18 mouse cellular contexts compared by ENCODE assay signal in genomic region chr8:104597656-104598055, GRCm38 (mm10). TPM values are rescaled to one million over a fixed set of nuclear protein-coding genes. Genes with fewer than 3 reads are reported as not detected.
DNase-seq lines count a peak whose midpoint lies in the region; ATAC-seq and TF ChIP-seq lines count a peak whose summit lies in the region.
"Had no signal": no experiment of that assay in that cellular context is flagged by ENCODE, and none has a peak within 500 bp of the region (broad histone marks: within the 10 kb centered on the region; RNA-seq: fewer than 3 reads in every experiment).

No protein-coding gene starts in this region.

- H3K36me3 ChIP-seq in lung, embryonic 14.5 days (ENCODE audit: insufficient read depth): peaks cover 34% of the 10 kb centered on the region
- H3K36me3 ChIP-seq in kidney, postnatal 0 days (ENCODE audit: insufficient read depth, low read length): peaks cover 17% of the 10 kb centered on the region
- H3K36me3 ChIP-seq in midbrain, embryonic 15.5 days (replicated peaks): peaks cover 11% of the 10 kb centered on the region; the same call in 1 of the 2 replicates

- TF ChIP-seq CTCF in gastrocnemius, adult 2 months (IDR thresholded peaks at IDR 0.05): no peak
- TF ChIP-seq CTCF in lung, embryonic 14.5 days (IDR thresholded peaks at IDR 0.05; ENCODE audit: low read depth): no peak
- no peak for TF ChIP-seq CTCF in lung, adult 2 months (IDR thresholded peaks at IDR 0.05; ENCODE audit: insufficient read depth, low read length)
- TF ChIP-seq CTCF in kidney, postnatal 0 days (IDR thresholded peaks at IDR 0.05; ENCODE audit: low read depth): no peak

- H3K9ac ChIP-seq in lung, embryonic 14.5 days: no peak overlapping the region
- H3K9ac ChIP-seq in kidney, postnatal 0 days (ENCODE audit: low read depth, low read length): no peak overlapping the region
- H3K9ac ChIP-seq in midbrain, embryonic 15.5 days: no peak overlapping the region
- H3K9ac ChIP-seq: embryonic facial prominence, embryonic 12.5 days; hindbrain, embryonic 12.5 days; limb, embryonic 15.5 days had no signal

- intact Hi-C loops in gastrocnemius, adult 2 months (cut with DNase I): no loop called here
- intact Hi-C loops in gastrocnemius, postnatal 36 days (cut with DNase I): no loop called here
- intact Hi-C loops in left cerebral cortex, postnatal 4 days (cut with DNase I): no loop called here

- no peak for ATAC-seq in lung, embryonic 14.5 days (ENCODE audit: insufficient read depth)
- ATAC-seq in kidney, postnatal 0 days (replicated peaks; ENCODE audit: low FRiP score, low read depth): no peak
- ATAC-seq in midbrain, embryonic 15.5 days (replicated peaks): no peak

- H3K27ac ChIP-seq in gastrocnemius, adult 2 months: peak overlapping the region; percentile 35; the same call in 1 of the 2 replicates
- H3K27ac ChIP-seq in lung, embryonic 14.5 days (ENCODE audit: low read depth): no peak overlapping the region; the same call in 1 of the 2 replicates
- peak overlapping the region; percentile 75 for H3K27ac ChIP-seq in kidney, postnatal 0 days
- no peak overlapping the region for H3K27ac ChIP-seq in midbrain, embryonic 15.5 days
- H3K27ac ChIP-seq: embryonic facial prominence, embryonic 12.5 days; forebrain, embryonic 10.5 days; hindbrain, embryonic 12.5 days; limb, embryonic 15.5 days; midbrain, embryonic 10.5 days had no signal

- no peak for TF ChIP-seq POLR2A in lung, adult 2 months (IDR thresholded peaks at IDR 0.05; ENCODE audit: borderline replicate concordance, extremely low read depth, low read depth, low read length)

- H3K4me3 ChIP-seq in gastrocnemius, adult 2 months: peak overlapping the region; percentile 30; the same call in 1 of the 2 replicates
- H3K4me3 ChIP-seq in lung, embryonic 14.5 days (ENCODE audit: low read depth, low read length): no peak overlapping the region
- no peak overlapping the region for H3K4me3 ChIP-seq in lung, adult 2 months (replicated peaks; ENCODE audit: extremely low read depth, low read depth, low read length)
- no peak overlapping the region for H3K4me3 ChIP-seq in kidney, postnatal 0 days (replicated peaks; ENCODE audit: low read depth, low read length)
- H3K4me3 ChIP-seq in midbrain, embryonic 15.5 days: no peak overlapping the region
- H3K4me3 ChIP-seq: embryonic facial prominence, embryonic 12.5 days; forebrain, embryonic 10.5 days; hindbrain, embryonic 12.5 days; limb, embryonic 15.5 days; midbrain, embryonic 10.5 days had no signal

- no peaks in the 10 kb centered on the region for H3K9me3 ChIP-seq in lung, embryonic 14.5 days (ENCODE audit: low read depth, low read length)
- H3K9me3 ChIP-seq in kidney, postnatal 0 days (replicated peaks; ENCODE audit: low read length): no peaks in the 10 kb centered on the region
- H3K9me3 ChIP-seq in midbrain, embryonic 15.5 days: no peaks in the 10 kb centered on the region
- H3K9me3 ChIP-seq: embryonic facial prominence, embryonic 12.5 days; forebrain, embryonic 10.5 days; hindbrain, embryonic 12.5 days; limb, embryonic 15.5 days; midbrain, embryonic 10.5 days had no signal

- H3K4me1 ChIP-seq in lung, embryonic 14.5 days (ENCODE audit: insufficient read depth): 0 out of 2 replicates have a peak, but pooled peaks cover 4% of the 10 kb centered on the region
- peaks cover 3% of the 10 kb centered on the region; the same call in 1 of the 2 replicates for H3K4me1 ChIP-seq in lung, adult 2 months (ENCODE audit: control insufficient read depth, insufficient read depth, low read length)
- 0 out of 2 replicates have a peak, but pooled peaks cover 14% of the 10 kb centered on the region for H3K4me1 ChIP-seq in kidney, postnatal 0 days (replicated peaks; ENCODE audit: insufficient read depth, low read length)
- H3K4me1 ChIP-seq in midbrain, embryonic 15.5 days: peaks cover 10% of the 10 kb centered on the region

- H3K4me2 ChIP-seq in lung, embryonic 14.5 days: no peak overlapping the region
- no peak overlapping the region for H3K4me2 ChIP-seq in kidney, postnatal 0 days (ENCODE audit: low read length)
- no peak overlapping the region for H3K4me2 ChIP-seq in midbrain, embryonic 15.5 days
- H3K4me2 ChIP-seq: embryonic facial prominence, embryonic 12.5 days; hindbrain, embryonic 12.5 days; limb, embryonic 15.5 days had no signal

- H3K27me3 ChIP-seq in lung, embryonic 14.5 days (ENCODE audit: insufficient read depth, low read length): no peaks in the 10 kb centered on the region
- no peaks in the 10 kb centered on the region for H3K27me3 ChIP-seq in kidney, postnatal 0 days (ENCODE audit: insufficient read depth, low read length)
- peaks cover 9% of the 10 kb centered on the region; the same call in 1 of the 2 replicates for H3K27me3 ChIP-seq in midbrain, embryonic 15.5 days (replicated peaks)
- H3K27me3 ChIP-seq: embryonic facial prominence, embryonic 12.5 days had no signal

- peak; percentile 65 for DNase-seq in gastrocnemius, adult 2 months
- DNase-seq in gastrocnemius, postnatal 36 days: no peak
- peak; percentile 51 for DNase-seq in lung, embryonic 14.5 days
- DNase-seq in lung, adult 2 months: no peak
- DNase-seq in adrenal gland, postnatal 25 days: peak; percentile 38
- DNase-seq in kidney, postnatal 0 days (ENCODE audit: low spot score): peak; percentile 70
- DNase-seq in left cerebral cortex, postnatal 4 days: no peak
- DNase-seq: cerebellum, adult 9-11 months; lung, postnatal 10 days; right cerebral cortex, postnatal 25 days had no signal

- 57% methylated on average over 6 of the region's 6 CpGs for WGBS in lung, embryonic 14.5 days
- 67% methylated on average over 6 of the region's 6 CpGs for WGBS in lung, adult 2 months
- WGBS in kidney, postnatal 0 days: 39% methylated on average over 6 of the region's 6 CpGs
- WGBS in midbrain, embryonic 15.5 days: 81% methylated on average over 6 of the region's 6 CpGs

RNA-seq across cellular contexts. Expression of gene Pdp2, which starts 6.4 kb away (rescaled TPM):
- 1 to 10 TPM; 4.0 to 4.6 TPM for total RNA-seq in gastrocnemius, adult 2 months (2021)
- 1 to 10 TPM; 4.2 to 7.4 TPM for total RNA-seq in gastrocnemius, postnatal 36 days (2021)
- 10.3 and 11.0 TPM in 2 replicates for polyA plus RNA-seq in lung, embryonic 14.5 days (2014; fragmentation: Nextera tagmentation; extraction: Ambion mirVana)
- 3.4 and 4.4 TPM in 2 replicates for polyA plus RNA-seq in lung, adult 2 months (2012; rRNA removed)
- 31.0 and 32.4 TPM in 2 replicates for total RNA-seq in adrenal gland, postnatal 25 days (2021)
- polyA plus RNA-seq in kidney, postnatal 0 days (2015; fragmentation: Nextera tagmentation; extraction: Ambion mirVana): 12.6 and 14.5 TPM in 2 replicates
- total RNA-seq in left cerebral cortex, postnatal 4 days (2021): 10 to 100 TPM; 13.0 to 13.6 TPM
- 20.0 and 20.9 TPM in 2 replicates for polyA plus RNA-seq in midbrain, embryonic 15.5 days (2015; fragmentation: Nextera tagmentation; extraction: Ambion mirVana)

RNA-seq across cellular contexts. Expression of gene Cdh16, which starts 26.5 kb away (rescaled TPM):
- not detected for total RNA-seq in gastrocnemius, adult 2 months (2021)
- not detected for total RNA-seq in gastrocnemius, postnatal 36 days (2021)
- polyA plus RNA-seq in lung, embryonic 14.5 days (2014; fragmentation: Nextera tagmentation; extraction: Ambion mirVana): 32.2 and 33.7 TPM in 2 replicates
- polyA plus RNA-seq in lung, adult 2 months (2012; rRNA removed): 9.6 and 16.2 TPM in 2 replicates
- not detected in 2 replicates for total RNA-seq in adrenal gland, postnatal 25 days (2021)
- 439 and 476 TPM in 2 replicates for polyA plus RNA-seq in kidney, postnatal 0 days (2015; fragmentation: Nextera tagmentation; extraction: Ambion mirVana)
- not detected for total RNA-seq in left cerebral cortex, postnatal 4 days (2021)
- not detected in 2 replicates for polyA plus RNA-seq in midbrain, embryonic 15.5 days (2015; fragmentation: Nextera tagmentation; extraction: Ambion mirVana)
- total RNA-seq: left cerebral cortex, adult 18-20 months; MEL had no signal
- polyA plus RNA-seq: embryonic facial prominence, embryonic 12.5 days; forebrain, embryonic 10.5 days; hindbrain, embryonic 12.5 days; midbrain, embryonic 10.5 days had no signal

RNA-seq across cellular contexts. Expression of gene Rrad, which starts 33.5 kb away (rescaled TPM):
- 1 to 10 TPM; 2.8 to 3.1 TPM for total RNA-seq in gastrocnemius, adult 2 months (2021)
- total RNA-seq in gastrocnemius, postnatal 36 days (2021): 1 to 10 TPM; 2.2 to 2.9 TPM
- polyA plus RNA-seq in lung, embryonic 14.5 days (2014; fragmentation: Nextera tagmentation; extraction: Ambion mirVana): 10.1 and 14.1 TPM in 2 replicates
- polyA plus RNA-seq in lung, adult 2 months (2012; rRNA removed): 10.9 and 19.5 TPM in 2 replicates
- 3.9 TPM in 2 replicates for total RNA-seq in adrenal gland, postnatal 25 days (2021)
- 13.5 and 15.7 TPM in 2 replicates for polyA plus RNA-seq in kidney, postnatal 0 days (2015; fragmentation: Nextera tagmentation; extraction: Ambion mirVana)
- total RNA-seq in left cerebral cortex, postnatal 4 days (2021): 1 to 10 TPM; 3.2 to 3.3 TPM
- 4.0 and 5.1 TPM in 2 replicates for polyA plus RNA-seq in midbrain, embryonic 15.5 days (2015; fragmentation: Nextera tagmentation; extraction: Ambion mirVana)

RNA-seq across cellular contexts. Expression of gene Ciao2b, which starts 44.1 kb away (rescaled TPM):
- 10 to 100 TPM; 33.8 to 42.3 TPM for total RNA-seq in gastrocnemius, adult 2 months (2021)
- 10 to 100 TPM; 29.1 to 29.4 TPM for total RNA-seq in gastrocnemius, postnatal 36 days (2021)
- 88.3 and 88.4 TPM in 2 replicates for polyA plus RNA-seq in lung, embryonic 14.5 days (2014; fragmentation: Nextera tagmentation; extraction: Ambion mirVana)
- polyA plus RNA-seq in lung, adult 2 months (2012; rRNA removed): 34.7 and 35.3 TPM in 2 replicates
- total RNA-seq in adrenal gland, postnatal 25 days (2021): 44.1 and 62.7 TPM in 2 replicates
- polyA plus RNA-seq in kidney, postnatal 0 days (2015; fragmentation: Nextera tagmentation; extraction: Ambion mirVana): 92.7 and 93.0 TPM in 2 replicates
- total RNA-seq in left cerebral cortex, postnatal 4 days (2021): 10 to 100 TPM; 34.7 to 39.2 TPM
- polyA plus RNA-seq in midbrain, embryonic 15.5 days (2015; fragmentation: Nextera tagmentation; extraction: Ambion mirVana): 132 and 140 TPM in 2 replicates

Comparison
In these comparisons a context has a peak if more than half of its experiments do, and no peak if none do; other contexts are left out.
1. DNase-seq: peak in gastrocnemius, adult 2 months (single experiment), lung, embryonic 14.5 days (single experiment), adrenal gland, postnatal 25 days (single experiment) and kidney, postnatal 0 days (single experiment); none in gastrocnemius, postnatal 36 days (0 of 2), lung, adult 2 months (single experiment) and left cerebral cortex, postnatal 4 days (single experiment).
2. H3K27ac ChIP-seq: peak in gastrocnemius, adult 2 months (single experiment) and kidney, postnatal 0 days (single experiment); none in lung, embryonic 14.5 days (single experiment) and midbrain, embryonic 15.5 days (single experiment).